Mouse (Mus musculus) embryonic facial prominence, embryonic 10.5 days (tissue): ENCODE results near the gene Rnd1. TPM values are rescaled to one million over a fixed set of nuclear protein-coding genes. Genes with fewer than 3 reads are reported as not detected.

Source experiments
- DNase-seq: peaks from one replicate; pipeline ENCODE4 v3.0.0-alpha.2; 2017; ENCODE audit warnings: low spot score
- H3K27ac ChIP-seq: fragments of 300-500 bp; sonication (generic); replicated peaks from 2 replicates; pipeline ENCODE4 v1.5.1; 2016; ENCODE audit warnings: mild to moderate bottlenecking
- H3K27me3 ChIP-seq: fragments of 300-500 bp; sonication (generic); replicated peaks from 2 replicates; pipeline ENCODE4 v1.6.1; 2016; ENCODE audit warnings: low read depth, mild to moderate bottlenecking; ENCODE audit not compliant: poor library complexity, severe bottlenecking
- H3K36me3 ChIP-seq: fragments of 300-500 bp; sonication (generic); replicated peaks from 2 replicates; pipeline ENCODE4 v1.6.1; 2016; ENCODE audit warnings: mild to moderate bottlenecking, moderate library complexity
- H3K4me1 ChIP-seq: fragments of 300-500 bp; sonication (generic); 2 replicates; pipeline ENCODE4 v1.6.1; 2016
- H3K4me3 ChIP-seq: fragments of 300-500 bp; sonication (generic); 2 replicates; pipeline ENCODE4 v1.5.1; 2016; ENCODE audit warnings: mild to moderate bottlenecking, moderate library complexity
- H3K9me3 ChIP-seq: fragments of 300-500 bp; sonication (generic); 2 replicates; pipeline ENCODE4 v1.6.1; 2016; ENCODE audit warnings: mild to moderate bottlenecking
- WGBS: fragments of 180-500 bp; shearing (Covaris S2); methylation state at CpG from one replicate; pipeline ENCODE4 v1.1.7; 2016; 5-methylcytosine and 5-hydroxymethylcytosine counted together
- polyA plus RNA-seq: library from polyadenylated mRNA; unstranded; fragments of >200 nt; fragmentation: Nextera tagmentation; extraction: Ambion mirVana; gene quantifications from 2 replicates; pipeline ENCODE4 v1.2.1, GENCODE M21; 2016

Rnd1 gene
- polyA plus RNA-seq, 1 experiment from 2014 or later = 0.88 TPM

DNA sequence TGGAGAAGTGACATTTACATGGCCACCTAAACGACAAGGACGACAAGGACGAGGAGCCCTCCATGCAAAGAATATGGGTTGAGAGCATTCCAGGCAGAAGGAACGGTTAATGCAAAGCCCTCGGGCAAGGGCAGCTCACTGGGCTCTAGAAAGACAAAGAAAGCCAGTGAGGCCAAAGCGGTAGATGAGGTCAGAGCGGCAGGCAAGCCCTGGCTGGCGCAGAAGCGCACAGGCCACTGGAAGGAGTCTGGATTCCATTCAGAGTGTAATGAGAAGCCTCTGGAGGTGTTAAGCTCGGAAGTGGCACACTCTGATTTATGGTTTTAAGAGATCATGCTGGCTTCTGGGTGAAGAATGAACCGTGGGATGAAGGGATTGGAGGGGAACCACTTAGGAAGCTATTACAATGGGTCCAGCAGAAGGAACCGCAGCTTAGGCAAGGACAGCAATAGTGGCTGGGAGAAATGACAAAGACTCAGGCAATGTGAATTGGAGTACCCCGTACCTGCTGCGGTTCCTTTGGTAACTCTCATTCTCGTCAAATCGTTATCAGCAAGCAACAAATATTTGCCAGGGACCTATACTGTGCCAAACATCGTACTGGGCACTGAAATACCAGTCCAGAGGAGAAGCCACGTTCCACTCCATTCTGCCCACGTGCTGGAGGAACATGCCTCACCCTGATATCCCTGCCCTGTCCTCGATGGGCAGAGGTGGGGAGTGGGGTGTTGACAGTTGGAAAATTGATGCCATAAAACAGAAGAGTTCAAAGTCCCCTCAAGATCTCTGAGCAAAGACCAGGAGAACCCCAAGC is 60.7 kb downstream of the Rnd1 start:
- peak; percentile 42 for DNase-seq
- WGBS = 32% methylated on average over 20 of the region's 20 CpGs
- no peak overlapping the region for H3K27ac ChIP-seq

DNA sequence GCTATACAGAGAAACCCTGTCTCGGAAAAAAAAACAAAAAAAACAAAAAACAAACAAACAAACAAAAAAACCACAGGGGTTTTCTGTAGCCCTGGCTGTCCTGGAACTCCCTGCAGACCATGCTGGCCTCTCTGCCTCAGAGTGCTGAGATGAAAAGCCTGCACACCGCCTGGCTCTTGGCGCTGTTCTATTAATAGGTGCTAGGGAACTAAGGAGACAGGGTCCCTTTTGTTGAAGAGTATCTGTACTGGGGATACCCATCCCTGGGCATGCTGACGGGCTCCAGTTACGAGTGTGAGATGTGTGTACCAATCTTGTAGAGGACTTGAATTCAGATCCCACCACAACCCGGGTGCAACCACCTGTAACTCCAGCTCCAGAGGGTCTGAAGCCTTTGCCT is 61.5 kb downstream of the Rnd1 start:
- peaks cover 22% of the 10 kb centered on the region for H3K27me3 ChIP-seq
- peaks cover 15% of the 10 kb centered on the region for H3K4me1 ChIP-seq
- H3K27ac ChIP-seq = no peak overlapping the region
- peaks cover 4% of the 10 kb centered on the region; the same call in 1 of the 2 replicates for H3K9me3 ChIP-seq
- H3K4me3 ChIP-seq = no peak overlapping the region
- WGBS = 61% methylated on average over 6 of the region's 6 CpGs
- no peaks in the 10 kb centered on the region for H3K36me3 ChIP-seq
- DNase-seq = no peak

More for the DNA sequence above, 60.7 kb downstream of the Rnd1 start:
- H3K4me3 ChIP-seq = peak overlapping the region; percentile 11
- H3K36me3 ChIP-seq = no peaks in the 10 kb centered on the region
- peaks cover 17% of the 10 kb centered on the region for H3K27me3 ChIP-seq
- H3K4me1 ChIP-seq = peaks cover 15% of the 10 kb centered on the region
- H3K9me3 ChIP-seq = peaks cover 4% of the 10 kb centered on the region; the same call in 1 of the 2 replicates

DNA sequence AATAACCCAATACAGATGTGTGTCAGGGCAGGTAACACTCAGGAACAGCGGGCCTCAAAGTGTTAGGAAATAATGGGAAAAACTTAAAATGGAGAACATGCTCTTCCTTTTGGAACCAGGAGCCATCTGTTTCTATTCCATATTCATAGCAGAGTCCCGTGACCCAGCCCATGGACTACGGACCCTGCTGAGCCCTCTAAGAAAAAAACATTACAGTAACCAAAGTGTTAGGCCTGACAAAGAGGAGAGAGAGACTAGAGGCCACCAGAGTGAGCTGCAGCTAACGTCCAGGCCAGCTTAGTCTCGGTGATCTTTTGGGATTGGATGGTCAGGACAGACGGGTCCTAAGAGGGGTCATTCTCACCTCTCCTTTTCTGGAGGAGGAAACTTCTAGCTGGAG is 62.3 kb downstream of the Rnd1 start:
- Histone ChIP-seq H3K4me3 (no peak overlapping the region), H3K9me3 (peaks cover 4% of the 10 kb centered on the region; the same call in 1 of the 2 replicates), H3K27ac (no peak overlapping the region), H3K27me3 (peaks cover 25% of the 10 kb centered on the region), H3K36me3 (no peaks in the 10 kb centered on the region), H3K4me1 (peaks cover 20% of the 10 kb centered on the region)
- no peak for DNase-seq
- WGBS = 55% methylated on average over 6 of the region's 6 CpGs

DNA sequence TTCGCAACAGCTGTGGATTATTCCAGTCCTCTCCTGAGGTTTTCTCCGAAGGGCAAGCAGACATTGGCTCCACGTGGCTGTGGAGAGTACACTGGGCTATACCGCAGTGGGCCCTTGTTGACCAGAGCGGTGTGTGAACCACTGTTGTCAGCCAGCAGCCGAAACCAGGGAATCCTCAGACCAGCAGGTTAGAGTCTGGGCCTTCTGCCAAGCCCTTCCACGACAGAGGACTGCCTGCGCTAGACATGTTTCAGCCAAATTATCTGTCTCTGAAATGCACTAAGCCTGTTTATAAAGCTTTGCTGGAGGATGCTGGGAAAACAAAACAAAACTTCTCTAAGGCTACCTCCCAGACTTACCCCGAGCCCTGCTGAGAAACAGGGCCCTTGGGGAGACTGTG is 62.7 kb downstream of the Rnd1 start:
- no peak for DNase-seq
- H3K27me3 ChIP-seq = peaks cover 25% of the 10 kb centered on the region
- H3K4me1 ChIP-seq = peaks cover 24% of the 10 kb centered on the region
- H3K27ac ChIP-seq = no peak overlapping the region
- H3K9me3 ChIP-seq = peaks cover 4% of the 10 kb centered on the region; the same call in 1 of the 2 replicates
- WGBS = 73% methylated on average over 9 of the region's 9 CpGs
- no peaks in the 10 kb centered on the region for H3K36me3 ChIP-seq
- no peak overlapping the region for H3K4me3 ChIP-seq

Other genes with a start within 250 kb of the Rnd1 start
- not detected in 2 replicates for gene Olfr282, start 246.2 kb downstream of the Rnd1 start, polyA plus RNA-seq
- gene Olfr281, start 224.9 kb downstream of the Rnd1 start, polyA plus RNA-seq = not detected in 2 replicates
- not detected in 2 replicates for gene OR5BS1P, start 207.6 kb downstream of the Rnd1 start, polyA plus RNA-seq
- 0.20 and 0.26 TPM in 2 replicates for gene Lalba, start 194.7 kb downstream of the Rnd1 start, polyA plus RNA-seq
- not detected in 2 replicates for gene Olfr279, start 185.1 kb downstream of the Rnd1 start, polyA plus RNA-seq
- gene Kansl2, start 143.2 kb downstream of the Rnd1 start, polyA plus RNA-seq = 151 and 152 TPM in 2 replicates
- gene Ccnt1, start 106.5 kb downstream of the Rnd1 start, polyA plus RNA-seq = 64.5 and 64.6 TPM in 2 replicates
- gene 4930415O20Rik, start 106.5 kb downstream of the Rnd1 start, polyA plus RNA-seq = 0.39 TPM in 1 of 2 replicates, not detected in the other
- 11.6 and 14.0 TPM in 2 replicates for gene Adcy6, start 67.4 kb downstream of the Rnd1 start, polyA plus RNA-seq
- gene Cacnb3, start 46.6 kb downstream of the Rnd1 start, polyA plus RNA-seq = 32.3 and 37.0 TPM in 2 replicates
- 31.2 and 32.1 TPM in 2 replicates for gene Ddx23, start 14.6 kb downstream of the Rnd1 start, polyA plus RNA-seq
- gene Ccdc65, start 30.7 kb upstream of the Rnd1 start, polyA plus RNA-seq = 0.60 and 0.80 TPM in 2 replicates
- 23.2 and 26.3 TPM in 2 replicates for gene Fkbp11, start 50.7 kb upstream of the Rnd1 start, polyA plus RNA-seq
- gene Arf3, start 85.8 kb upstream of the Rnd1 start, polyA plus RNA-seq = 41.6 and 43.1 TPM in 2 replicates
- gene Wnt10b, start 100.7 kb upstream of the Rnd1 start, polyA plus RNA-seq = 0.34 and 0.40 TPM in 2 replicates
- 1.0 and 1.5 TPM in 2 replicates for gene Wnt1, start 112.4 kb upstream of the Rnd1 start, polyA plus RNA-seq
- gene Ddn, start 132.0 kb upstream of the Rnd1 start, polyA plus RNA-seq = not detected in 2 replicates
- 83.5 and 85.3 TPM in 2 replicates for gene Prkag1, start 154.1 kb upstream of the Rnd1 start, polyA plus RNA-seq
- 12.1 and 12.7 TPM in 2 replicates for gene Kmt2d, start 193.7 kb upstream of the Rnd1 start, polyA plus RNA-seq
- gene Rhebl1, start 217.1 kb upstream of the Rnd1 start, polyA plus RNA-seq = 29.2 and 29.5 TPM in 2 replicates
- 0.31 and 0.34 TPM in 2 replicates for gene Dhh, start 221.1 kb upstream of the Rnd1 start, polyA plus RNA-seq
- 23.4 and 26.9 TPM in 2 replicates for gene Lmbr1l, start 240.8 kb upstream of the Rnd1 start, polyA plus RNA-seq